Mouse (Mus musculus): Measurements from ENCODE around the gene Zkscan16. TPM values are rescaled to one million over a fixed set of nuclear protein-coding genes. Genes with fewer than 3 reads are reported as not detected.

Zkscan16 gene
- polyA plus RNA-seq, 1 experiment from 2014 or later, result 2.6 TPM

- ATAC-seq (ENCODE audit: low FRiP score, low TSS enrichment) (peak; percentile 84), DNase-seq (peak; percentile 86)
- Histone ChIP-seq H3K4me1 (ENCODE audit: control insufficient read depth, insufficient read depth, low read length) (0 out of 2 replicates have a peak, but pooled peaks cover 5% of the 10 kb centered on the region), H3K9me3 (ENCODE audit: control insufficient read depth, low read length) (no peaks in the 10 kb centered on the region), H3K27me3 (ENCODE audit: control insufficient read depth, insufficient read depth, low read length) (no peaks in the 10 kb centered on the region), H3K4me2 (ENCODE audit: low read length) (peak overlapping the region; percentile 74), H3K27ac (replicated peaks; ENCODE audit: low read depth, low read length) (peak overlapping the region; percentile 98), H3K9ac (replicated peaks; ENCODE audit: low read length) (peak overlapping the region; percentile 95), H3K36me3 (ENCODE audit: control insufficient read depth, insufficient read depth, low read length) (no peaks in the 10 kb centered on the region), H3K4me3 (replicated peaks; ENCODE audit: low read depth, low read length) (peak overlapping the region; percentile 86)
- WGBS, result under 1% methylated on average over 107 of the region's 126 CpGs
These were observed 31.4 kb upstream of the Zkscan16 start for GRCm38 (mm10) chr4:58911831-58912628.

GRCm38 (mm10) chr4:58912629-58913335 lies 30.6 kb upstream of the Zkscan16 start, which contains the start of gene Ecpas:
Ecpas (minus strand) TSS chr4:58912749.
- peak within 1 kb of the TSS; percentile 98 for H3K27ac ChIP-seq (replicated peaks; ENCODE audit: low read depth, low read length)
- peak within 1 kb of the TSS; percentile 74 for H3K4me2 ChIP-seq (ENCODE audit: low read length)
- H3K4me1 ChIP-seq (ENCODE audit: control insufficient read depth, insufficient read depth, low read length), result 0 out of 2 replicates have a peak, but pooled peaks cover 5% of the 10 kb centered on the region
- no peaks in the 10 kb centered on the region for H3K36me3 ChIP-seq (ENCODE audit: control insufficient read depth, insufficient read depth, low read length)
- DNase-seq, result peak; percentile 79
- WGBS, result 3% methylated on average over 43 of the region's 43 CpGs
- no peaks in the 10 kb centered on the region for H3K27me3 ChIP-seq (ENCODE audit: control insufficient read depth, insufficient read depth, low read length)
- ATAC-seq (ENCODE audit: low FRiP score, low TSS enrichment), result peak; percentile 44
- no peaks in the 10 kb centered on the region for H3K9me3 ChIP-seq (ENCODE audit: control insufficient read depth, low read length)
- peak within 1 kb of the TSS; percentile 86 for H3K4me3 ChIP-seq (replicated peaks; ENCODE audit: low read depth, low read length)
- H3K9ac ChIP-seq (replicated peaks; ENCODE audit: low read length), result peak within 1 kb of the TSS; percentile 95

GRCm38 (mm10) chr4:58913336-58914026 lies 29.9 kb upstream of the Zkscan16 start:
- H3K4me3 ChIP-seq (replicated peaks; ENCODE audit: low read depth, low read length), result peak overlapping the region; percentile 86; the same call in 1 of the 2 replicates
- H3K36me3 ChIP-seq (ENCODE audit: control insufficient read depth, insufficient read depth, low read length), result no peaks in the 10 kb centered on the region
- H3K9ac ChIP-seq (replicated peaks; ENCODE audit: low read length), result 0 out of 2 replicates have a peak overlapping the region, but pooled peaks have one; percentile 4
- WGBS, result 47% methylated on average over 3 of the region's 3 CpGs
- peak overlapping the region; percentile 74 for H3K4me2 ChIP-seq (ENCODE audit: low read length)
- H3K9me3 ChIP-seq (ENCODE audit: control insufficient read depth, low read length), result no peaks in the 10 kb centered on the region
- no peak for ATAC-seq (ENCODE audit: low FRiP score, low TSS enrichment)
- no peak overlapping the region for H3K27ac ChIP-seq (replicated peaks; ENCODE audit: low read depth, low read length)
- H3K27me3 ChIP-seq (ENCODE audit: control insufficient read depth, insufficient read depth, low read length), result no peaks in the 10 kb centered on the region
- DNase-seq, result no peak
- H3K4me1 ChIP-seq (ENCODE audit: control insufficient read depth, insufficient read depth, low read length), result 0 out of 2 replicates have a peak, but pooled peaks cover 5% of the 10 kb centered on the region

GRCm38 (mm10) chr4:58915081-58915826 lies 28.2 kb upstream of the Zkscan16 start:
- Histone ChIP-seq H3K27me3 (ENCODE audit: control insufficient read depth, insufficient read depth, low read length) (no peaks in the 10 kb centered on the region), H3K4me1 (ENCODE audit: control insufficient read depth, insufficient read depth, low read length) (0 out of 2 replicates have a peak, but pooled peaks cover 3% of the 10 kb centered on the region), H3K4me2 (ENCODE audit: low read length) (no peak overlapping the region), H3K9ac (replicated peaks; ENCODE audit: low read length) (no peak overlapping the region), H3K36me3 (ENCODE audit: control insufficient read depth, insufficient read depth, low read length) (no peaks in the 10 kb centered on the region), H3K9me3 (ENCODE audit: control insufficient read depth, low read length) (no peaks in the 10 kb centered on the region), H3K4me3 (replicated peaks; ENCODE audit: low read depth, low read length) (no peak overlapping the region), H3K27ac (replicated peaks; ENCODE audit: low read depth, low read length) (no peak overlapping the region)
- ATAC-seq (ENCODE audit: low FRiP score, low TSS enrichment), result no peak
- 75% methylated on average over 8 of the region's 8 CpGs for WGBS
- DNase-seq, result no peak

- 86% methylated on average over 2 of the region's 2 CpGs for WGBS
- Histone ChIP-seq H3K9ac (replicated peaks; ENCODE audit: low read length) (no peak overlapping the region), H3K4me3 (replicated peaks; ENCODE audit: low read depth, low read length) (no peak overlapping the region), H3K36me3 (ENCODE audit: control insufficient read depth, insufficient read depth, low read length) (no peaks in the 10 kb centered on the region), H3K27me3 (ENCODE audit: control insufficient read depth, insufficient read depth, low read length) (no peaks in the 10 kb centered on the region), H3K27ac (replicated peaks; ENCODE audit: low read depth, low read length) (no peak overlapping the region), H3K4me2 (ENCODE audit: low read length) (no peak overlapping the region), H3K9me3 (ENCODE audit: control insufficient read depth, low read length) (peaks cover 8% of the 10 kb centered on the region; the same call in 1 of the 2 replicates), H3K4me1 (ENCODE audit: control insufficient read depth, insufficient read depth, low read length) (no peaks in the 10 kb centered on the region)
- ATAC-seq (ENCODE audit: low FRiP score, low TSS enrichment), result no peak
- DNase-seq, result no peak
These were observed 19.5 kb upstream of the Zkscan16 start for GRCm38 (mm10) chr4:58923933-58924332.

GRCm38 (mm10) chr4:58925664-58926063 lies 17.8 kb upstream of the Zkscan16 start:
- 53% methylated on average over 5 of the region's 5 CpGs for WGBS
- Histone ChIP-seq H3K9ac (replicated peaks; ENCODE audit: low read length) (no peak overlapping the region), H3K27me3 (ENCODE audit: control insufficient read depth, insufficient read depth, low read length) (no peaks in the 10 kb centered on the region), H3K27ac (replicated peaks; ENCODE audit: low read depth, low read length) (no peak overlapping the region), H3K4me1 (ENCODE audit: control insufficient read depth, insufficient read depth, low read length) (no peaks in the 10 kb centered on the region), H3K4me3 (replicated peaks; ENCODE audit: low read depth, low read length) (no peak overlapping the region), H3K9me3 (ENCODE audit: control insufficient read depth, low read length) (peaks cover 8% of the 10 kb centered on the region; the same call in 1 of the 2 replicates), H3K4me2 (ENCODE audit: low read length) (no peak overlapping the region), H3K36me3 (ENCODE audit: control insufficient read depth, insufficient read depth, low read length) (no peaks in the 10 kb centered on the region)
- ATAC-seq (ENCODE audit: low FRiP score, low TSS enrichment) (no peak), DNase-seq (no peak)

- WGBS, result 41% methylated on average over 2 of the region's 2 CpGs
- DNase-seq (no peak), ATAC-seq (ENCODE audit: low FRiP score, low TSS enrichment) (no peak)
- Histone ChIP-seq H3K4me1 (ENCODE audit: control insufficient read depth, insufficient read depth, low read length) (no peaks in the 10 kb centered on the region), H3K9ac (replicated peaks; ENCODE audit: low read length) (no peak overlapping the region), H3K27ac (replicated peaks; ENCODE audit: low read depth, low read length) (no peak overlapping the region), H3K27me3 (ENCODE audit: control insufficient read depth, insufficient read depth, low read length) (no peaks in the 10 kb centered on the region), H3K4me3 (replicated peaks; ENCODE audit: low read depth, low read length) (no peak overlapping the region), H3K9me3 (ENCODE audit: control insufficient read depth, low read length) (peaks cover 8% of the 10 kb centered on the region; the same call in 1 of the 2 replicates), H3K4me2 (ENCODE audit: low read length) (no peak overlapping the region), H3K36me3 (ENCODE audit: control insufficient read depth, insufficient read depth, low read length) (no peaks in the 10 kb centered on the region)
These were observed 17.3 kb upstream of the Zkscan16 start for GRCm38 (mm10) chr4:58926120-58926519.

- ATAC-seq (ENCODE audit: low FRiP score, low TSS enrichment) (no peak), DNase-seq (no peak)
- H3K27me3 ChIP-seq (ENCODE audit: control insufficient read depth, insufficient read depth, low read length), result no peaks in the 10 kb centered on the region
- H3K4me2 ChIP-seq (ENCODE audit: low read length), result no peak overlapping the region
- H3K9ac ChIP-seq (replicated peaks; ENCODE audit: low read length), result no peak overlapping the region
- no peak overlapping the region for H3K27ac ChIP-seq (replicated peaks; ENCODE audit: low read depth, low read length)
- H3K4me3 ChIP-seq (replicated peaks; ENCODE audit: low read depth, low read length), result no peak overlapping the region
- peaks cover 8% of the 10 kb centered on the region; the same call in 1 of the 2 replicates for H3K9me3 ChIP-seq (ENCODE audit: control insufficient read depth, low read length)
- no peaks in the 10 kb centered on the region for H3K36me3 ChIP-seq (ENCODE audit: control insufficient read depth, insufficient read depth, low read length)
- 69% methylated on average over 3 of the region's 3 CpGs for WGBS
- H3K4me1 ChIP-seq (ENCODE audit: control insufficient read depth, insufficient read depth, low read length), result no peaks in the 10 kb centered on the region
These were observed 15.8 kb upstream of the Zkscan16 start for GRCm38 (mm10) chr4:58927661-58928060.

Data from midbrain, embryonic 14.5 days (tissue).